Mouse (Mus musculus): ENCODE results near the gene Ryr2.
"Not testable (repeated sequence)": the region's sequence is repeated elsewhere in the genome, so short reads cannot be mapped to it uniquely, and the experiment has no call there.

Ryr2 gene

GRCm38 (mm10) chr13:11738211-11738610, 368.5 kb downstream of the Ryr2 start:
- DNase-seq: no peak

- no peak for DNase-seq
Observed at GRCm38 (mm10) chr13:11716216-11716615, 390.5 kb downstream of the Ryr2 start.

- DNase-seq: no peak
Observed at GRCm38 (mm10) chr13:11709708-11710471, 396.9 kb downstream of the Ryr2 start.

- no peak for DNase-seq
Observed at GRCm38 (mm10) chr13:11701721-11702120, 405.0 kb downstream of the Ryr2 start.

GRCm38 (mm10) chr13:11696496-11696895, 410.2 kb downstream of the Ryr2 start:
- DNase-seq: no peak

GRCm38 (mm10) chr13:11681802-11682201, 424.9 kb downstream of the Ryr2 start:
- no peak for DNase-seq

GRCm38 (mm10) chr13:11662815-11663214, 443.9 kb downstream of the Ryr2 start:
- DNase-seq: no peak

- no peak for DNase-seq
Observed at GRCm38 (mm10) chr13:11644846-11645245, 461.9 kb downstream of the Ryr2 start.

GRCm38 (mm10) chr13:11636383-11636782, 470.4 kb downstream of the Ryr2 start:
- DNase-seq: no peak

- no peak for DNase-seq
Observed at GRCm38 (mm10) chr13:11624513-11624912, 482.2 kb downstream of the Ryr2 start.

- DNase-seq: no peak
Observed at GRCm38 (mm10) chr13:11595431-11595830, 511.3 kb downstream of the Ryr2 start.

- no peak for DNase-seq
Observed at GRCm38 (mm10) chr13:11585283-11585682, 521.5 kb downstream of the Ryr2 start.

GRCm38 (mm10) chr13:11572552-11572951, 534.2 kb downstream of the Ryr2 start:
- DNase-seq: no peak

GRCm38 (mm10) chr13:11567376-11567775, 539.4 kb downstream of the Ryr2 start:
- DNase-seq: no peak

GRCm38 (mm10) chr13:11566486-11566885, 540.3 kb downstream of the Ryr2 start:
- DNase-seq: no peak

GRCm38 (mm10) chr13:11563224-11564024, 543.3 kb downstream of the Ryr2 start:
- DNase-seq: no peak

GRCm38 (mm10) chr13:11549644-11550043, 557.1 kb downstream of the Ryr2 start:
- no peak for DNase-seq

- DNase-seq: not testable (repeated sequence)
Observed at GRCm38 (mm10) chr13:11549136-11549535, 557.6 kb downstream of the Ryr2 start.

- no peak for DNase-seq
Observed at GRCm38 (mm10) chr13:11545841-11546240, 560.9 kb downstream of the Ryr2 start.

GRCm38 (mm10) chr13:11542546-11542945, 564.2 kb downstream of the Ryr2 start:
- DNase-seq: no peak

GRCm38 (mm10) chr13:11536851-11537250, 569.9 kb downstream of the Ryr2 start:
- DNase-seq: no peak

- no peak for DNase-seq
Observed at GRCm38 (mm10) chr13:11535874-11536273, 570.9 kb downstream of the Ryr2 start.

GRCm38 (mm10) chr13:11533265-11533664, 573.5 kb downstream of the Ryr2 start:
- DNase-seq: no peak

Data from thymus, postnatal 36 days (tissue).